Mouse (Mus musculus) liver, embryonic 14.5 days (tissue): Measurements from ENCODE around the gene Uap1l1. TPM values are rescaled to one million over a fixed set of nuclear protein-coding genes. Genes with fewer than 3 reads are reported as not detected.
A peak's percentile ranks its signal among the peaks of the same experiment; 100 is the strongest.

ENCODE experiments used
- ATAC-seq: fragments of 200-750 bp; cut with Nextera tagmentation; 2 replicates; pipeline ENCODE4 v1.8.0; 2017; ENCODE audit warnings: moderate number of reproducible peaks, mild to moderate bottlenecking, moderate library complexity; ENCODE audit not compliant: insufficient read depth
- DNase-seq, 3 experiments: peaks; one replicate each; pipeline ENCODE4 v3.0.0-alpha.2; 2012 to 2013; ENCODE audit warnings: low read depth in 3 of 3, low spot score in 3 of 3
- H3K27ac ChIP-seq: fragments of 300-500 bp; sonication (generic); 2 replicates; pipeline ENCODE4 v1.5.1; 2014; ENCODE audit warnings: moderate library complexity, mild to moderate bottlenecking, control low read depth, inconsistent platforms
- H3K27me3 ChIP-seq: fragments of 300-500 bp; sonication (generic); 2 replicates; pipeline ENCODE4 v1.6.1; 2014; ENCODE audit warnings: mild to moderate bottlenecking, low read length, moderate library complexity; ENCODE audit not compliant: control insufficient read depth, insufficient read depth
- H3K36me3 ChIP-seq: fragments of 300-500 bp; sonication (generic); replicated peaks from 2 replicates; pipeline ENCODE4 v1.6.1; 2014; ENCODE audit warnings: low read depth; ENCODE audit not compliant: control insufficient read depth, insufficient read depth
- H3K4me1 ChIP-seq, 2 experiments: fragments of 200-500 bp in 1 of 2; fragments of 300-500 bp in 1 of 2; sonication (generic) in 1 of 2; replicated peaks; 2 replicates each; pipeline ENCODE4 v1.6.1; 2012 to 2014; ENCODE audit warnings: antibody characterized with exemption in 1 of 2, inconsistent platforms in 1 of 2, low read length in 1 of 2; ENCODE audit not compliant: control insufficient read depth in 2 of 2, insufficient read depth in 2 of 2
- H3K4me2 ChIP-seq: fragments of 300-500 bp; sonication (generic); 2 replicates; pipeline ENCODE4 v1.6.1; 2014; ENCODE audit warnings: low read depth, mild to moderate bottlenecking, control low read depth, moderate library complexity
- H3K4me3 ChIP-seq, 2 experiments: fragments of 200-500 bp in 1 of 2; fragments of 300-500 bp in 1 of 2; sonication (generic) in 1 of 2; 2 replicates each; pipeline ENCODE4 v1.5.1; 2012 to 2014; ENCODE audit warnings: low read depth in 2 of 2, low read length in 2 of 2, mild to moderate bottlenecking in 2 of 2, control low read depth in 1 of 2, inconsistent platforms in 1 of 2, moderate library complexity in 1 of 2; ENCODE audit not compliant: insufficient read depth in 1 of 2
- H3K9ac ChIP-seq: fragments of 300-500 bp; sonication (generic); replicated peaks from 2 replicates; pipeline ENCODE4 v1.6.1; 2014; ENCODE audit warnings: mild to moderate bottlenecking, control low read depth, moderate library complexity
- H3K9me3 ChIP-seq: fragments of 300-500 bp; sonication (generic); 2 replicates; pipeline ENCODE4 v1.6.1; 2016; ENCODE audit warnings: low read length, mixed read lengths; ENCODE audit not compliant: control insufficient read depth
- CTCF ChIP-seq: IDR thresholded peaks from 2 replicates; pipeline ENCODE4 v1.5.1; 2016; ENCODE audit warnings: antibody characterized with exemption, low read depth, control low read depth
- EP300 ChIP-seq: IDR thresholded peaks from 2 replicates; pipeline ENCODE4 v1.6.1; 2016; ENCODE audit warnings: antibody characterized with exemption, low read depth
- WGBS: fragments of 180-500 bp; shearing (Covaris S2); extraction: QIAGEN DNeasy Blood & Tissue Kit; methylation state at CpG from one replicate; pipeline ENCODE4 v1.1.7; 2014; ENCODE audit not compliant: insufficient replicate concordance; 5-methylcytosine and 5-hydroxymethylcytosine counted together
- polyA plus RNA-seq, 2 experiments: library from polyadenylated mRNA; depleted of rRNA in 1 of 2; stranded (reverse) in 1 of 2; unstranded in 1 of 2; fragments of >200 nt; fragmentation: Nextera tagmentation in 1 of 2; extraction: Ambion mirVana in 1 of 2; gene quantifications; 2 replicates each; pipeline versions ENCODE4 v1.2.1 to v1.2.3; 2012 to 2014

Gene Uap1l1
- polyA plus RNA-seq, 2 experiments, result 3.8 to 9.3 TPM

DNA sequence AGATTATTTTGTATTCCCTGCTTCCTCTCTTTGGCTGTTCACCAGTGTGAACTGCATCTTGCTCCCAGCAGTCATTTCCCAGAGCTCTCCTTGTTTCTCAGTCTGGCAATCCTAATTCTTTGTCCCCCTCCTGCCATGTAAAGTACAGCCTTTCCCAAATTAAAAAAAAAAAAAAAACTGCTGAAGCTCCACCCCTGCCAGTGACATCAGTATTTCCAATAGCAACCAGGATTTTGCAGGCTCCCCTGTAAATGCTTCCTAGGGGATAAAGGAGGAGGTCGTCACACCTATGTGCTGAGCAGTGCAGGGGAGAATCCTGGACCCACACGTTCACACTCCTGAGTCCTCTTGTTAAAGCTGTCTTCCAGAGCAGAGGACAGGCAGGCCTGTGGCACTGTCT is 45.4 kb downstream of the Uap1l1 start:
- Histone ChIP-seq H3K36me3 (no peaks in the 10 kb centered on the region), H3K4me2 (no peak overlapping the region), H3K27ac (no peak overlapping the region), H3K9ac (no peak overlapping the region), H3K9me3 (no peaks in the 10 kb centered on the region), H3K4me3 (no peak overlapping the region), H3K27me3 (peaks cover 19% of the 10 kb centered on the region), H3K4me1 (no peaks in the 10 kb centered on the region)
- 19% methylated on average over 2 of the region's 2 CpGs for WGBS
- no peak for TF ChIP-seq CTCF
- TF ChIP-seq EP300, result no peak
- DNase-seq (no peak), ATAC-seq (no peak)

DNA sequence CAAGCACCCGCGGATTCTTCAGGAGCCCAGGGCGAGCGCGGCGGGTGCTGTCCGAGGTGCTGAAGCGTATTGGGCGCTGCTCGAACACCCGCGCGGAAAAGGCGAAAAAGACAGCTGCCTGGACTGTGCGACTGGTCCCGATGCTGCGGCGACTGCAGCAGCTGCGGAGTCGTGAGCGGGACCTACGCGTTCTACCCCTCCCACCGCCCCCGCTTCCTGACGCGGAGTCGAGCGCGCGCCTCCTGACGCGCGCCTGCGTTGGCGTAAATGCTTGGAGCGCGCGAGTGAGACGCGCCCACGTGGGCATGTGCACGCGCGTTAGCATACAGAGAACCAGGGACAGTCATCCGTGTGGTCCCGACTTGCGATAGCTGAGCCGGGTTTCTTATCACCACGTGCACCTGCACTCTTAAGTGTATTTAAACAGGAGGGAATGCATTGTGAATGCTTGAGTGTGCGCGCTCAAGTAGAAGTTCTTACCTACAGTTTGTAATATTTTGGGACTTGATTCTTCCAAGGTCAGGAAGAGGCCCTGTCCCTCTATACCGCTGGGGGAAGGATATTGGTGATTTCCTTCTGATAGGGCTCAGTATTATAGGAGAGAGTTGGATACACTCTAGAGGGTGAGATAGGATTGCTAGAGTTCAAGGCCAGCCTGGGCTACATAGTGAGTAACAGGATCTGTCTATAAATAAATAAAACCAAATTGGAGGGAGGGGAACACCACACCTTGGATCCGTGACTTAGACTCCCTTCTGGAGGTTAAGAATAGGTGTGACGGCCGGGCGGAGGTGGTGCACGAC is 46.3 kb downstream of the Uap1l1 start, which contains the start of gene Grin1:
TSS of gene Grin1 (minus strand) at position 217 of the 803 bp plus-strand sequence.
- WGBS, result 8% methylated on average over 58 of the region's 58 CpGs
- DNase-seq, result peak in 2 of 3 experiments; percentile 37 to 41
- ATAC-seq, result no peak

DNA sequence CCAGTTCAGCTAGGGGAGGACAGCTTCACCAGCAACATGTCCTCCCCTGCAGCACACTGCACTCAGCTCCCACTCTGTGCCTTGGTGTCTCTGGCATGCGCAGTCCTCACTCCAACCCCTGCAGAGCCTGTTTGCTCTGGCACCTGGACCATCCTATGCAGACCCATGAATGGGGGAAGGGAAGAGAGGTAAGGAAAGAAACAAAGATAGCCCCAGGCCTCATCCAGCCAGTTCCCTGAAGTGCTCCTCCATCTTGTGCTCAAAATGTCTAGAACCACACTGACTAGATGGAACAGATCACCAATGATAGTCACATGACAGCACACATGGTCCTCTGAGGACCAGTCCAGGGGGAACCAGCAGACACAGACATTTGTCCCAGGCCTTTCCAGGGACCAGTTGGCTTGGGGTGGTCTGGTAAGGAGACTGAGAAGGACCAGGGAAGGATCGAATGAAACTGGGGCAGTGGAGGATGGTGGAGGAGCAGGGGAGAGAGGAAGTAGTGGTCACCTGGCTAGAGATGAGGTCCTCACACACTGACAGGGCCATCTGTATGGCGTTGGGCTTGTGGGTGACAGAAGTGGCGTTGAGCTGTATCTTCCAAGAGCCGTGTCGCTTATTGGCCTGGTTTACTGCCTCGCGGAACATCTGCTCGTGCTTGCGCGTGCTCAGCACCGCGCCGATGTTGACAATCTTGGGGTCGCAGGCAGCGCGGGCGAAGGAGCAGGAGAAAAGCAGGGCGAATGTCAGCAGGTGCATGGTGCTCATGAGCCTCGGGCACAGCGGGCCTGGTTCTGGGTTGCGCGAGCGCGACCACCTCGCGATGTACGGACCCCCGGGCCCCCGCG is 47.1 kb downstream of the Uap1l1 start:
- ATAC-seq, result no peak
- no peaks in the 10 kb centered on the region for H3K4me1 ChIP-seq
- 8% methylated on average over 31 of the region's 31 CpGs for WGBS
- TF ChIP-seq CTCF (no peak), EP300 (no peak)
- H3K9ac ChIP-seq, result no peak overlapping the region
- DNase-seq, result no peak
- H3K27me3 ChIP-seq, result peaks cover 19% of the 10 kb centered on the region
- H3K27ac ChIP-seq, result no peak overlapping the region
- no peaks in the 10 kb centered on the region for H3K36me3 ChIP-seq
- H3K9me3 ChIP-seq, result no peaks in the 10 kb centered on the region
- H3K4me2 ChIP-seq, result peak overlapping the region; percentile 48
- H3K4me3 ChIP-seq, result no peak overlapping the region; a peak in 1 of 4 replicates

More for the DNA sequence above, 46.3 kb downstream of the Uap1l1 start, which contains the start of gene Grin1:
- peak within 1 kb of the TSS; percentile 48 for H3K4me2 ChIP-seq
- H3K4me1 ChIP-seq, result no peaks in the 10 kb centered on the region
- no peaks in the 10 kb centered on the region for H3K9me3 ChIP-seq
- H3K9ac ChIP-seq, result no peak within 1 kb of the TSS
- H3K4me3 ChIP-seq, result no peak within 1 kb of the TSS; a peak in 1 of 4 replicates
- H3K27me3 ChIP-seq, result peaks cover 19% of the 10 kb centered on the region
- no peak for TF ChIP-seq EP300
- no peak for TF ChIP-seq CTCF
- no peak within 1 kb of the TSS for H3K27ac ChIP-seq
- no peaks in the 10 kb centered on the region for H3K36me3 ChIP-seq

- Histone ChIP-seq H3K36me3 (no peaks in the 10 kb centered on the region), H3K4me3 (no peak overlapping the region), H3K27ac (no peak overlapping the region), H3K4me2 (no peak overlapping the region), H3K9me3 (no peaks in the 10 kb centered on the region), H3K4me1 (no peaks in the 10 kb centered on the region), H3K9ac (no peak overlapping the region), H3K27me3 (peaks cover 32% of the 10 kb centered on the region)
- 5% methylated on average over 11 of the region's 11 CpGs for WGBS
- TF ChIP-seq EP300, result no peak
- TF ChIP-seq CTCF, result no peak
- DNase-seq (no peak), ATAC-seq (no peak)
These were observed 54.0 kb downstream of the Uap1l1 start for GRCm38 (mm10) chr2:25311491-25311891.

GRCm38 (mm10) chr2:25310969-25311368 is 54.5 kb downstream of the Uap1l1 start:
- H3K4me2 ChIP-seq, result no peak overlapping the region
- TF ChIP-seq EP300, result no peak
- TF ChIP-seq CTCF, result no peak

More at GRCm38 (mm10) chr2:25310969-25311368, 54.5 kb downstream of the Uap1l1 start:
- Histone ChIP-seq H3K27ac (no peak overlapping the region), H3K27me3 (peaks cover 36% of the 10 kb centered on the region), H3K9me3 (no peaks in the 10 kb centered on the region), H3K4me3 (no peak overlapping the region), H3K36me3 (no peaks in the 10 kb centered on the region), H3K9ac (no peak overlapping the region), H3K4me1 (no peaks in the 10 kb centered on the region)
- no peak for DNase-seq
- 2% methylated on average over 22 of the region's 22 CpGs for WGBS
- ATAC-seq, result no peak
